In genomic region chr7:139447381-139447780, GRCm38 (mm10) we compare ENCODE assay signal across 16 mouse cellular contexts.
"Had no signal": no experiment of that assay in that cellular context is flagged by ENCODE, and none has a peak within 500 bp of the region (broad histone marks: within the 10 kb centered on the region; RNA-seq: fewer than 3 reads in every experiment).

No protein-coding gene starts in this region.

- H3K4me3 ChIP-seq: midbrain, embryonic 10.5 days; midbrain, embryonic 12.5 days; myocyte; neural tube, embryonic 13.5 days; neural tube, embryonic 15.5 days had no signal

- H3K27ac ChIP-seq: midbrain, embryonic 10.5 days; midbrain, embryonic 12.5 days; neural tube, embryonic 13.5 days; neural tube, embryonic 15.5 days had no signal

- H3K9me3 ChIP-seq: midbrain, embryonic 10.5 days; midbrain, embryonic 12.5 days; neural tube, embryonic 13.5 days; neural tube, embryonic 15.5 days had no signal

- H3K9ac ChIP-seq: lung, embryonic 14.5 days; midbrain, embryonic 12.5 days; neural tube, embryonic 13.5 days; neural tube, embryonic 15.5 days had no signal

- H3K4me1 ChIP-seq: midbrain, embryonic 10.5 days; midbrain, embryonic 12.5 days had no signal

- H3K27me3 ChIP-seq: midbrain, embryonic 12.5 days; neural tube, embryonic 13.5 days; neural tube, embryonic 15.5 days had no signal

- H3K36me3 ChIP-seq: midbrain, embryonic 10.5 days; midbrain, embryonic 12.5 days; neural tube, embryonic 13.5 days; neural tube, embryonic 15.5 days had no signal

- DNase-seq: lung, adult 18-20 months; lung, embryonic 14.5 days; lung, postnatal 10 days; midbrain, embryonic 14.5 days; retina, postnatal 1 day; right cerebral cortex, adult 18-20 months; right cerebral cortex, postnatal 25 days; right cerebral cortex, postnatal 4 days; spleen, adult 18-20 months; thymus, adult 2 months; thymus, postnatal 25 days had no signal
